Mouse (Mus musculus) forebrain, embryonic 14.5 days (tissue): ENCODE data around the gene Lnpk. TPM values are rescaled to one million over a fixed set of nuclear protein-coding genes. Genes with fewer than 3 reads are reported as not detected.

Experiments
- polyA plus RNA-seq: library from polyadenylated mRNA; unstranded; fragments of >200 nt; fragmentation: Nextera tagmentation; extraction: Ambion mirVana; gene quantifications from 2 replicates; pipeline ENCODE4 v1.2.1, GENCODE M21; 2014

The Lnpk gene
- polyA plus RNA-seq, 1 experiment from 2014 or later = 33.3 TPM

Other genes starting within 250 kb of the Lnpk start
- gene Evx2, start 80.1 kb upstream of the Lnpk start, polyA plus RNA-seq = not detected in 2 replicates
- not detected in 2 replicates for gene Hoxd13, start 88.9 kb upstream of the Lnpk start, polyA plus RNA-seq
- gene Hoxd12, start 95.6 kb upstream of the Lnpk start, polyA plus RNA-seq = not detected in 2 replicates
- gene Hoxd11, start 100.1 kb upstream of the Lnpk start, polyA plus RNA-seq = not detected in 2 replicates
- not detected in 2 replicates for gene Hoxd10, start 112.5 kb upstream of the Lnpk start, polyA plus RNA-seq
- not detected in 2 replicates for gene Hoxd9, start 118.3 kb upstream of the Lnpk start, polyA plus RNA-seq
- gene Hoxd8, start 125.2 kb upstream of the Lnpk start, polyA plus RNA-seq = 0.09 TPM in 1 of 2 replicates, not detected in the other
- gene Hoxd3, start 132.5 kb upstream of the Lnpk start, polyA plus RNA-seq = not detected in 2 replicates
- not detected in 2 replicates for gene Hoxd4, start 132.5 kb upstream of the Lnpk start, polyA plus RNA-seq
- gene Gm28230, start 147.3 kb upstream of the Lnpk start, polyA plus RNA-seq = not detected in 2 replicates
- not detected in 2 replicates for gene Hoxd1, start 183.5 kb upstream of the Lnpk start, polyA plus RNA-seq
- gene Mtx2, start 246.4 kb upstream of the Lnpk start, polyA plus RNA-seq = 161 and 168 TPM in 2 replicates